Mouse (Mus musculus) layer of hippocampus, adult 11-12 months (tissue): ENCODE data around the gene Olfr1342.

ENCODE experiments used
- DNase-seq: peaks from one replicate; pipeline ENCODE4 v3.0.0; 2022; ENCODE audit warnings: low spot score

The Olfr1342 gene

GRCm38 (mm10) chr4:118692412-118692973 is at the start of gene Olfr1342:
Gene Olfr1342 (minus strand): TSS chr4:118692756.
- no peak for DNase-seq

DNA sequence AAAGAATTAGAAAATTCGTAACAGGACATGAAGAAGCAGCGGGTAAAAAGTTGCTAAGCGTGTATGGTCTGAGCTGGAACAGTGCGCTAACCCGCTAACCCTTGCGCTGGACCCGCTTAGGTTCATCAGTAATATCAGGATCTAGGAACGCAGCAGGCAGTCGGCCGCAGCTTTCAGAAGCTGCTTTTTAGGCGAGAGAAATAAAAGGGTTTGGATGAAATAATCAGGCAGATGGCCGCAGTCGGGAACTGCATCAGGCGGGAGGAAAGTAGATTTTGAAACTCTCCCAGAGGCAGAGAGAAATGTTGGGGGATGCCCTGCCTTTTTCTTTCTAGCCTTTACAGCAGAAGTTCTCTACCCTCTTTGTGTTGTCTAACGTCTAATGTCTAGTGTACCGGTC is 49.3 kb upstream of the Olfr1342 start:
- DNase-seq: no peak

DNA sequence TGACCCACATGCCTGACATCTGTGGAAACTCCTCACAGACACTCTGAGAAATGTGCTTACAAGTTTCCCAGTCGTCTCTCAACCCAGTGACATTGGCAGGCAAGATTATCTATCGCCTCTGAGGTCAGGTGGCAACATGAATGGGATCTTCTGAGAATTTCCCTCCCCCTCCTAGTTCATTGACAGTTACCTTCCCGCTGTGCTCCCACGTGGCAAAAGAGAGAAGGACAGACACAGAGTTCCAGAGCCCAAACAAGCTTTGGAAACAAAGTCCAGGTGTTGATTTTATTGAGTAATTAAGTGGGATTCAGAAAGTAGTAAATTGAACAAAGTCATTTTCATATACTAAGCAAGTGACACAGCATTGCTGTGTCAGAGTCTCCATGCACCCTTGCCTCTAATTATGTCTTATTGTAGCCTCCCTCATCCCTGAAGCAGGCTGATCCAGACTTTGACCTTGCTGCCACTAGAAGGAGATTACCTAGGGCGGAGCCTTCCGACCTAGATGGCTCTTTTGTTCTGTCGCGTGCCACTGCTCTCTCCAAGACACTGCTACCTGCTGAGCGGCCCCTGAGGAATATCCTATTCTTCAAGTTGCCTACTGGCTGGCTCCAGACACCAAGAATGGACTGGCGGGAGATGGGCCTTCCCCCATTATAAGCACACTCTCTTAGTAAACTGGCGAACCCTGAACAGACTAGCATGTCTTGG is 48.6 kb upstream of the Olfr1342 start:
- no peak for DNase-seq

GRCm38 (mm10) chr4:118739574-118739973 is 47.0 kb upstream of the Olfr1342 start:
- no peak for DNase-seq

DNA sequence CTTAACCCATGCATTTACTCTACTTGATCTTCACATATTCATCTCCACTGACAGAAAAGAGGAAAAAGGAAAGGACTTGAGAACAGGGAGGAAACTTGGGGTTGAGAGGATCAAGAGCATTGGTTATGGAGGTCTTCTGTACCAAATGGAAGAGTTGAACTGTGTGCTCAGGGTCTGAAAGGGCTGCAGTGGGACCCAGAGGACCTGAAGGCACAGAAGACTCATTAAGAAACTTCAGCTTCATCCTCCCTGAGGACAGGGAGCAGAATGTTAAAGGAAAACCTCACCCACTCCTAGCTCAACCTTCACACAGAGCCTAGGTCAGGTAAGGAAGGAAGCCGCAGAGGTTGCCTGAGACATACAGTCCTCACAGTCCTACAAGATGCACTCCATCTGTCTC is 39.3 kb upstream of the Olfr1342 start, which contains the start of gene Olfr1339:
TSS of gene Olfr1339 (plus strand) at position 301 of the 400 bp plus-strand sequence.
- DNase-seq: no peak

DNA sequence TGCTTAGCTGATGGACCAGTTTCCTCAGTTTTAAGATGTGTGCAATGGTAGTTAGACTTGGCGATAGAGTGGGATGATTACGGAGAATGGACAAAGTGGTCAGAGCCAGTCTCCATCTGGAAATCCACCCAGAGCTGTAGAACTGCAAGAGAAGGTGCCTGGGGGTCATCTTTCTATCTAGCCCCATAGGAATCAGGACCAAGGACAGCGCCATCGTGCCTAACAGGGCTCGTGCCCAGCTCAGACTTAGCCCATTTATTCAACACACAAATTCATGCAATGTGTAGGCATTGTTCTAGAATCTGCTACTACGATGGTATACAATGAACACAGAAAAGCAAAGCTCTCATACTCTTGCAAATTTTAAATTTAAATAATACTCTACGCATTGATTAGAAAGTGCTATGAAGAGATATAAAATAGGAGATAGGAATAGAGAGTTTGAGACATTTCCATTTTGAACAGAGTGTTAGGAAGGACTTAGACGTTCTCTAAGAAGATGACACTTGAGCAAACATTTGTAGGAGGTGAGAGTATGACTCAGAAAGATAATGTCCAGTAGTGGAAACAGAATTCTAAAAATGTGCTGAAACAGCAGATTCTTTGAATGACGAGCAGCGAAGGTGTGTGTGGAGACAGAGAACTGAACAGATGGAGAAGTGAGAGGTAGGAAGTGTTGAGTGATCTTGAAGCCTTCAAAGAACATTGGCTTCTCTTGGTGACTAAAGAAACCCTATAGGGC is 29.4 kb upstream of the Olfr1342 start:
- DNase-seq: no peak

- DNase-seq: no peak
These were observed 27.3 kb upstream of the Olfr1342 start, which contains the start of gene Olfr1340 for GRCm38 (mm10) chr4:118719838-118720237. Gene Olfr1340 (plus strand): TSS chr4:118720138.

- DNase-seq: no peak
These were observed 19.1 kb upstream of the Olfr1342 start for GRCm38 (mm10) chr4:118711656-118712055.

GRCm38 (mm10) chr4:118708086-118708485 is 15.5 kb upstream of the Olfr1342 start:
- DNase-seq: no peak

DNA sequence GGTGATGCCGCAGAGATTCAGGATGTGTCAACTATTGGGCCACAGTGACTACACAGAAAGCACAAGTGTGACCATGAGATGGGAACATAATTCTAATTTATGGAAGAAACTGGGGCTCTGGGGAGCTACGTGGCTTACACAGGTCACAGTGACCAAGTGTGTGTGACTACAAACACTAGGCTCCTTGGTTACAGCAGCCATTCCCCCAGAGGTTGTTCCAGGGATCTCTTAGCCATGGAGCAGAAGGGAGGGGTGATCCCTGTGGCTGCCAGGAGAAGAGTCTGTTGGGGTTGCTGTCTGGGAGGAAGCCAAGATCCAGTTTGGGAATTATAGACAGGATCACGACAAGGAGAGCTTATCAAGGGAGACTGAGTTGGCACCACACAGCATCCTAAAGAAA is 10.7 kb upstream of the Olfr1342 start, which contains the start of gene Olfr1341:
TSS of gene Olfr1341 (plus strand) at position 301 of the 400 bp plus-strand sequence.
- no peak for DNase-seq

GRCm38 (mm10) chr4:118693812-118694211 is 1.3 kb upstream of the Olfr1342 start:
- no peak for DNase-seq

DNA sequence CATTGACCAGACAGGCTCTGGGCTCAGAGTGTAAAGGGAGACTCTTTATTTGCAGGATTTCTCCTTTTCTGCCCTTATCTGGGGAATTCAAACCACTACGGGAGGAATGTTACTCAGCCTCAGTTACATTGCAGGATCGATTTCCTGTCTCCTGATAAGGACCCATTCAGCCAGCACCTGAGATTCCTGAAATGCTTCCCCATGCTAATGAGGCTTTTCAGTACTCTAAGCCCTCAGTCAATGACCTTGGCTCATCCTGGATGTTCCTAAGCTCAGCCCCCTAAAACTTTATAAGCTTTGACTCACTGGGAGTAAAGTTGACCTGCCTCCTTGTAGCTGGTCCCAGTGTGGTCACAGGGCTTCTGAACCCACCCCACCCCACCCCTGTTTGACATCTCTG is 5.5 kb downstream of the Olfr1342 start:
- DNase-seq: no peak

DNA sequence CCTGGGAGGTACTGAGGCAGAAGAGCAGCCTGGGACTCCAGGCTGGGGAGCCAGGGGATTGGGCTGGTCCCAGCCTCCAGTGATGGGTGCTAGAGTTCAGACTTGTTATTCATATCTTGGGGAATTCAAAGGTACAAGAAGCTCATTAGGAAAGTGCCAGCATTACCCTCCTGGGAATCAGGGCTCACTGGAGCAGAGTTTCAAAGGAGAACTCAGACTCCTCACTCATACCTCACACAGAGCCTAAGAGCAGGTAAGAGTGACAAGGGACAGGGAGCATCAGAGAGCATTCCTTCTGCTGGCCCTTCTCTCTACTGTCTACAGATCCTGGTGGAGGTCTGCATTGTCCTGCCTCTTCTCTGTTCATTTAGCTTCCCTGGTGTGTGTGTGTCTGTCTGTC is 33.9 kb downstream of the Olfr1342 start, which contains the start of gene Olfr62:
TSS of gene Olfr62 (plus strand) at position 301 of the 400 bp plus-strand sequence.
- DNase-seq: no peak

- DNase-seq: peak; percentile 70
These were observed 47.3 kb downstream of the Olfr1342 start for GRCm38 (mm10) chr4:118645234-118645633.

DNA sequence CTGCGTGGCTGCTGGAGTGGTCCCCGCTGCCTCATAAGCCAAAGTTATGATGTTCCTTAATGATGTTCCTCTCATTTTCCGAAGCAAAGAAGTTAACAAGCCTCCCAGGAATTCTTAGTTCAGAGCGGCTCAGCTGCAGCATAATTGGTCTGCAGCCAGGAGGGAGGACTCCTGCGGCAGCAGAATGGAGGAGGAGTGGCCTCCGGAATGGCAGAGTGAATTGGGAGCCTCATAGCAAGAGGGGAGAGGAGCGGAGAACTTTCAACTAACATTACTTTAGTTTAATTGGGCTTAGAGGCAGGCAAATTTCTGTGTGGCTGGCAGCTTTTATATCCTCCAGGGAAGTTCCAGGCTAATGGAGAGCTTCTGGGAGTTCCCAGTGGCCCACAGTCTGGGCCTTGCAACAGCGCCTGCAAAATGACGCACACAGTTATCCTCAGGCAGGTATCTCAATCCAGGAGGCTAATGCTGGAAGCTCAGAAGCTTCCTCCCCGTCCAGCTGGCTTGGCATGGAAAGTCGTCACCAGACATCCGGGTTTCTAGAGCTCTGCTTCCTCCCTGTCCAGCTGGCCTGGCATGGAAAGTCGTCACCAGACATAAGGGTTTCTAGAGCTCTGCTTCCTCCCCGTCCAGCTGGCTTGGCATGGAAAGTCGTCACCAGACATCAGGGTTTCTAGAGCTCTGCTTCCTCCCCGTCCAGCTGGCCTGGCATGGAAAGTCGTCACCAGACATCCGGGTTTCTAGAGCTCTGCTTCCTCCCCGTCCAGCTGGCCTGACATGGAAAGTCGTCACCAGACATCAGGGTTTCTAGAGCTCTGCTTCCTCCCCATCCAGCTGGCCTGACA is 50.0 kb downstream of the Olfr1342 start:
- DNase-seq: no peak
